Comparison of ENCODE assay signal across 15 mouse cellular contexts in genomic region chr7:135609028-135609427, GRCm38 (mm10).
DNase-seq lines count a peak whose midpoint lies in the region; ATAC-seq and TF ChIP-seq lines count a peak whose summit lies in the region.
"Had no signal": no experiment of that assay in that cellular context is flagged by ENCODE, and none has a peak within 500 bp of the region (broad histone marks: within the 10 kb centered on the region; RNA-seq: fewer than 3 reads in every experiment).

No protein-coding gene starts in this region.

- no peaks in the 10 kb centered on the region; the same call in 1 of the 2 replicates for H3K9me3 ChIP-seq in heart, embryonic 13.5 days
- no peaks in the 10 kb centered on the region for H3K9me3 ChIP-seq in heart, embryonic 11.5 days (replicated peaks; ENCODE audit: control insufficient read depth, low read length)
- no peaks in the 10 kb centered on the region for H3K9me3 ChIP-seq in lung, embryonic 14.5 days (ENCODE audit: low read depth, low read length)
- no peaks in the 10 kb centered on the region for H3K9me3 ChIP-seq in liver, embryonic 15.5 days (replicated peaks)
- H3K9me3 ChIP-seq: forebrain, embryonic 12.5 days; hindbrain, embryonic 10.5 days; limb, embryonic 15.5 days; midbrain, embryonic 10.5 days; neural tube, embryonic 13.5 days had no signal

- 34% methylated on average over 3 of the region's 3 CpGs for WGBS in heart, embryonic 13.5 days
- 19% methylated on average over 3 of the region's 3 CpGs for WGBS in heart, embryonic 11.5 days (ENCODE audit: insufficient replicate concordance)
- 16% methylated on average over 3 of the region's 3 CpGs for WGBS in lung, embryonic 14.5 days
- 13% methylated on average over 3 of the region's 3 CpGs for WGBS in liver, embryonic 15.5 days (ENCODE audit: insufficient replicate concordance)

- peaks cover 44% of the 10 kb centered on the region for H3K4me1 ChIP-seq in heart, embryonic 13.5 days
- H3K4me1 ChIP-seq in heart, embryonic 11.5 days (ENCODE audit: control insufficient read depth, insufficient read depth, low read length), result peaks cover 17% of the 10 kb centered on the region
- H3K4me1 ChIP-seq in lung, embryonic 14.5 days (ENCODE audit: insufficient read depth), result peaks cover 13% of the 10 kb centered on the region; the same call in 1 of the 2 replicates
- peaks cover 39% of the 10 kb centered on the region for H3K4me1 ChIP-seq in liver, embryonic 15.5 days (replicated peaks)

- peak overlapping the region; percentile 21; the same call in 1 of the 2 replicates for H3K4me2 ChIP-seq in heart, embryonic 13.5 days
- no peak overlapping the region for H3K4me2 ChIP-seq in heart, embryonic 11.5 days
- H3K4me2 ChIP-seq in lung, embryonic 14.5 days, result 0 out of 2 replicates have a peak overlapping the region, but pooled peaks have one; percentile 4
- H3K4me2 ChIP-seq in liver, embryonic 15.5 days, result peak overlapping the region; percentile 11; the same call in 1 of the 2 replicates
- H3K4me2 ChIP-seq: forebrain, embryonic 12.5 days; limb, embryonic 15.5 days; neural tube, embryonic 13.5 days had no signal

- no peak for DNase-seq in lung, embryonic 14.5 days
- DNase-seq in lung, postnatal 14 days, result no peak
- no peak for DNase-seq in spleen, postnatal 36 days (ENCODE audit: low spot score in 2 of 2)
- DNase-seq in cerebellum, adult 11-12 months, result no peak
- DNase-seq: cerebellum, adult 9-11 months; gastrocnemius, postnatal 25 days; thymus, adult 2 months had no signal

- H3K9ac ChIP-seq in heart, embryonic 13.5 days, result no peak overlapping the region
- H3K9ac ChIP-seq in heart, embryonic 11.5 days (ENCODE audit: low read depth, low read length), result no peak overlapping the region
- no peak overlapping the region for H3K9ac ChIP-seq in lung, embryonic 14.5 days
- no peak overlapping the region for H3K9ac ChIP-seq in liver, embryonic 15.5 days
- H3K9ac ChIP-seq: forebrain, embryonic 12.5 days; limb, embryonic 15.5 days; neural tube, embryonic 13.5 days had no signal

- TF ChIP-seq CTCF in lung, embryonic 14.5 days (IDR thresholded peaks at IDR 0.05; ENCODE audit: low read depth), result no peak

- H3K4me3 ChIP-seq in heart, embryonic 13.5 days, result no peak overlapping the region
- no peak overlapping the region for H3K4me3 ChIP-seq in heart, embryonic 11.5 days (ENCODE audit: low read depth, low read length)
- no peak overlapping the region for H3K4me3 ChIP-seq in lung, embryonic 14.5 days (ENCODE audit: low read depth, low read length)
- no peak overlapping the region for H3K4me3 ChIP-seq in liver, embryonic 15.5 days (replicated peaks)
- H3K4me3 ChIP-seq: forebrain, embryonic 12.5 days; hindbrain, embryonic 10.5 days; limb, embryonic 15.5 days; midbrain, embryonic 10.5 days; neural tube, embryonic 13.5 days had no signal

- peak overlapping the region; percentile 56 for H3K27ac ChIP-seq in heart, embryonic 13.5 days (replicated peaks)
- H3K27ac ChIP-seq in heart, embryonic 11.5 days (ENCODE audit: low read depth, low read length), result no peak overlapping the region
- no peak overlapping the region for H3K27ac ChIP-seq in lung, embryonic 14.5 days (ENCODE audit: low read depth)
- H3K27ac ChIP-seq in liver, embryonic 15.5 days (replicated peaks), result no peak overlapping the region; the same call in 1 of the 2 replicates
- H3K27ac ChIP-seq: forebrain, embryonic 12.5 days; limb, embryonic 15.5 days; midbrain, embryonic 10.5 days; neural tube, embryonic 13.5 days had no signal

- H3K27me3 ChIP-seq in heart, embryonic 13.5 days (replicated peaks), result peaks cover 25% of the 10 kb centered on the region
- no peaks in the 10 kb centered on the region for H3K27me3 ChIP-seq in heart, embryonic 11.5 days (ENCODE audit: control insufficient read depth, insufficient read depth, low read length)
- no peaks in the 10 kb centered on the region for H3K27me3 ChIP-seq in lung, embryonic 14.5 days (ENCODE audit: insufficient read depth, low read length)
- H3K27me3 ChIP-seq in liver, embryonic 15.5 days, result no peaks in the 10 kb centered on the region
- H3K27me3 ChIP-seq: forebrain, embryonic 12.5 days; limb, embryonic 15.5 days; neural tube, embryonic 13.5 days had no signal

- ATAC-seq in heart, embryonic 13.5 days (ENCODE audit: extremely low read depth, insufficient number of reproducible peaks, low FRiP score, low TSS enrichment), result no peak
- ATAC-seq in heart, embryonic 11.5 days (replicated peaks; ENCODE audit: insufficient number of reproducible peaks, low FRiP score, low TSS enrichment), result no peak
- no peak for ATAC-seq in lung, embryonic 14.5 days (ENCODE audit: insufficient read depth)
- no peak for ATAC-seq in liver, embryonic 15.5 days (ENCODE audit: insufficient read depth)

- H3K36me3 ChIP-seq in heart, embryonic 13.5 days, result no peaks in the 10 kb centered on the region
- H3K36me3 ChIP-seq in heart, embryonic 11.5 days (ENCODE audit: control insufficient read depth, insufficient read depth, low read length), result no peaks in the 10 kb centered on the region
- no peaks in the 10 kb centered on the region for H3K36me3 ChIP-seq in lung, embryonic 14.5 days (ENCODE audit: insufficient read depth)
- no peaks in the 10 kb centered on the region for H3K36me3 ChIP-seq in liver, embryonic 15.5 days (replicated peaks)
- H3K36me3 ChIP-seq: forebrain, embryonic 12.5 days; hindbrain, embryonic 10.5 days; limb, embryonic 15.5 days; midbrain, embryonic 10.5 days; neural tube, embryonic 13.5 days had no signal
